Mouse (Mus musculus) B cell, adult 2 months (primary cell): ENCODE data around the gene Zfp541.

Source experiments
- DNase-seq, 2 experiments: peaks; one replicate each; pipeline ENCODE4 v3.0.0; 2022

The Zfp541 gene

DNA sequence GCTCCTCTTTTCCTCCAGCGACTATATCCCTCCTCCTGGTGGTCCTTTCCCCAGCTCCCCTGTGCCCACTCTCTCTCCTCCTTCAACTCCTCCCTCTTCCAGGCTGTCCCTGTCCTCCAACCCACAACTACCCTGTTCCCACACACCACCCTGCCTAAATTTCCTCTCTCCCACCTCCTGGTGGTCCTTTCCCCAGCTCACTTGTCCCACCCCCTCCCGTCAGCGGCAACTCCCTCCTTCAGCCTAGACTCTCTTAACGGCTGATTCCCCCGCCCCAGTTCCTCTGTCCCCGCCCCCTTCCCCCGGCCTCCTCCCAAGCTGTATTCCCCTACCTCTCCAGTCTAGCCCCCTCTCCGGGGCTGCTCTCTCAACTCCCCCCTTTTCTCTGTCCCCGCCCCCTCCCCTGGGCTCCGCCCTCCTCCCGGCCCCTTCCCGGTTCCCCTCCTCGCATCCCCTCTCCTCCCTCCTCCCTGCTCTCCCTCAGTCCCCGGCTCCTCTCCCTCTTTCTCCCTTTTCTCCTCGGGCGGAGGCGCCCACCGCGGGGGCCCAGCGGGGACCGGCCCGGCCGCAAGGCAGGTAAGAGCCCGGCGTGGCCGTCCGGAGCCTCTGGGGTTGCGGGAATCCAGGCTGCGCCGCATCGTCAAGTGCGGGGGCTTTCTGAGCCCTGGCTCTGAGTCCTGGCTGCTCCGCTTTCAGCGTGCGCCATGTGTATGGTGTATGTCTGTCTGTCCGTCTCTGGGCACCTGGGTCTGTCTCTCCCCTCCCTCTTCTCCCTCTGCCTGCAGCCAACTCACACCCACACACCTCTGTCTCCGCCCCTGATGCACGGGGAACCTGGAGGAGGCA, 68.5 kb downstream of the Zfp541 start:
- DNase-seq: no peak

DNA sequence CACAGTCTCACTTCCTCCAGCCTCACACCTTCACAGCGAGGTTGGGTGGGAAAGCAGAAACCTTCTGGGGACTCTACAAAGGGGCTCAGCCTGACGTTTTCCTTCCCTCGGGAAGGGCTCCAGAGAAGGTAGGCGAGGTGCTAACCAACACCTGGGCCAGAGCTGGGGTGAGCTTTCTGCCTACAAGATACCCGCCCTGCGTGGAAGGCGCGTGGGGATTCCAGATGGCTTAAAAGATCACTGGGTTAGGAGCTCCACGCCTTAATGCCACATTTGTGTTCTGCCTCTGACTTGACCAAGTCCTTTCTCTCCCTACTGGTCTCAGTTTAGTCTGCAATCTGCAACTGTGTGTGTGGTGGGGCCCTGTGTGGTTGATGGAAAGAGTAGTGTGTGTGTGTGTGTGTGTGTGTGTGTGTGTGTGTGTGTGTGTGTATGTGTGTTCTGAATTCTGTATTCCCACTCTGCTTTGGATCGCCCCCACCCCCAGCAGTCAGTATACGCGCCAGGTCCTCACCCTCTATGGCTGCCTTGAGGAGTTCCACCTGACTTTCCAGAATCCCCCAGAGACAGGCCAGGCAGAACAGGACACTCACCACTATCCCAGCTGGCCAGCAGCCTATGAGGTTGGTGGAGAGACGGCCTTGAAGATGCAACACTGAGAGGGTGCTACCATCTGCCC, 69.5 kb downstream of the Zfp541 start:
- no peak for DNase-seq

DNA sequence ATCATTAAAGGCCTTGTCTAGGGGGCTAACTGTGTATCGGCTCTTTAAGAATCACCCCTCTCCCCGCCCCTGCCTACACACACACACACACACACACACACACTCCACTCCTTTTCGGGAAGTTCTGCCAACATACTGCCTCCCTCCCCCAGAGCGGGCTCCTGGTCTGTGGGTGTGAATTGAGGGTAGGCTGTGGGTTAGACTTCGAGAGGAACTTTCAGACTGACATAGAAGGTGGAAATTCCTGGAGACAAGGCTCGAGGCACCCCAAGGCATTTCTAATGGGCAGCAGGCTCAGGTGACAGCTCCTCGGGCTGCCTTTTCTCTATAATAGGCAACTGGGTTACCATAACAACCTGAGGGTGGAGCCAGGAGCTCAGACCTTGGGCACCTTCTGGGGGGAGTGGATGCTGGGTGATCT, 70.6 kb downstream of the Zfp541 start:
- no peak for DNase-seq

DNA sequence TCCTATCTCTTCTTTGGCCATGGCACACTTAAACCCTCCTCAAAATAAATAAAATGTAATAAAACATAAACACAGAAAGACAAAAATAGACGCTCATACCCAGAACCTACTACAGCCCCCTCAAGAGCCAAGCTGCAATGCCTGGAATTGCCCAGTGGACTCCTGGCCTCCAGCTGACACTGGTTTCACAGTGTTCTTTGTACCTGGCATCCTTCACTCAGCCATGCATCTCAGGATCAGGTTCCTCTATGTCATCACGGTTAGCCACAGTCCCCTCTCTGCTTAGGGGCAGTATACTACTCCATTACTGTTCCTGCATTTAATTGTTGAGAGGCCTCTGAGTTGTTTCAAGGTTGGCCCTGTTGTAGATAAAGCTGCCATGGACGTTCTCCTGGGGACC, 71.3 kb downstream of the Zfp541 start:
- DNase-seq: no peak

DNA sequence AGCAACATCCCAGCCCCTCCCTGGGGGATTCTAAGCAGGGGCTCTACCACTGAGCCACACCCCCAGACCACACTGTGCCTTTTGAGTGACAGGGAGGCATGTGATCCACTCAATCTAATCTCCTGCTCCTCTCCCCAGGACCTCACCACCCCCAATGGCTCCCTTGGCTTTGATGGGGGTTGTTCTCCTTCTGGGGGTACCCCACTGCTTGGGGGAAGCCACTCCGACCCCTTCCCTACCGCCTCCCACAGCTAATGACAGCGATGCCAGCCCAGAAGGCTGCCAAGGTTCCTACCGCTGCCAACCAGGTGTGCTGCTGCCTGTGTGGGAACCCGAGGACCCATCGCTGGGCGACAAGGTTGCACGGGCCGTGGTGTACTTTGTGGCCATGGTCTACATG, 72.1 kb downstream of the Zfp541 start:
- no peak for DNase-seq

DNA sequence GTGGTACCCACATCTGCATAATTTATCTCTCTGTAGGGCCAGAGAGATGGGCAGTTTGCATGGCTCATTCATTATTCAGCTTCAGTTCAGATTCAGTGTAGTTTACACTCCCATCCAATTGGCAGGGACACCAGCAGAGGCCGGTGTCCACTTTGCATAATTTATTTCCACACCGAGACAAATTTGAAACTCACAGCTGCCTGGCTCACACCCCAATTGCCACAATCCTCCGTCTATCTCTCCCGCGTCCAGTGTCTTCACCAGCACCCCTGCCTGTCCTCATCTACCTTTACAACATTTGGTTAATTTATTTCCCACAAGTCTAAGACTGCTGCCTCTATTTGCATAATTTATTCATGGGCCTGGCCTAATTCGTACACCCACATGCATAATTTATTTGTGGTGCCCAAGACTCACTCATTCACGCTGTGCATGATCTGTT, 73.4 kb downstream of the Zfp541 start:
- DNase-seq: no peak
